Mouse (Mus musculus) testis, postnatal 14 days (tissue): ENCODE data around the gene Bbx.

Experiments used
- DNase-seq: peaks from one replicate; pipeline ENCODE4 v3.0.0; 2021; ENCODE audit warnings: low spot score

Bbx gene

GRCm38 (mm10) chr16:50311588-50311987 lies 120.6 kb downstream of the Bbx start:
- DNase-seq, result no peak

GRCm38 (mm10) chr16:50309411-50310042 lies 122.7 kb downstream of the Bbx start:
- peak; percentile 80 for DNase-seq

GRCm38 (mm10) chr16:50308256-50308655 lies 123.9 kb downstream of the Bbx start:
- DNase-seq, result no peak

- DNase-seq, result no peak
These were observed 125.0 kb downstream of the Bbx start for GRCm38 (mm10) chr16:50307231-50307630.

- DNase-seq, result no peak
These were observed 125.5 kb downstream of the Bbx start for GRCm38 (mm10) chr16:50306727-50307126.

- no peak for DNase-seq
These were observed 127.0 kb downstream of the Bbx start for GRCm38 (mm10) chr16:50305156-50305555.

- no peak for DNase-seq
These were observed 129.6 kb downstream of the Bbx start for GRCm38 (mm10) chr16:50302566-50302965.

- DNase-seq, result no peak
These were observed 133.3 kb downstream of the Bbx start for GRCm38 (mm10) chr16:50298743-50299443.

- no peak for DNase-seq
These were observed 138.5 kb downstream of the Bbx start for GRCm38 (mm10) chr16:50293502-50294228.

- no peak for DNase-seq
These were observed 139.4 kb downstream of the Bbx start for GRCm38 (mm10) chr16:50292834-50293233.

- DNase-seq, result no peak
These were observed 142.4 kb downstream of the Bbx start for GRCm38 (mm10) chr16:50289764-50290163.

GRCm38 (mm10) chr16:50272813-50273212 lies 159.4 kb downstream of the Bbx start:
- DNase-seq, result no peak

- no peak for DNase-seq
These were observed 169.5 kb downstream of the Bbx start for GRCm38 (mm10) chr16:50262647-50263046.

GRCm38 (mm10) chr16:50262209-50262608 lies 170.0 kb downstream of the Bbx start:
- no peak for DNase-seq

GRCm38 (mm10) chr16:50261741-50262140 lies 170.4 kb downstream of the Bbx start:
- DNase-seq, result no peak

GRCm38 (mm10) chr16:50254522-50255159 lies 177.5 kb downstream of the Bbx start:
- DNase-seq, result no peak

- DNase-seq, result no peak
These were observed 180.7 kb downstream of the Bbx start for GRCm38 (mm10) chr16:50251417-50251975.

- DNase-seq, result no peak
These were observed 181.7 kb downstream of the Bbx start for GRCm38 (mm10) chr16:50250469-50250868.

- DNase-seq, result no peak
These were observed 183.2 kb downstream of the Bbx start for GRCm38 (mm10) chr16:50249036-50249435.

GRCm38 (mm10) chr16:50242444-50242843 lies 189.7 kb downstream of the Bbx start:
- DNase-seq, result no peak

GRCm38 (mm10) chr16:50241604-50242003 lies 190.6 kb downstream of the Bbx start:
- no peak for DNase-seq

- no peak for DNase-seq
These were observed 197.0 kb downstream of the Bbx start for GRCm38 (mm10) chr16:50235231-50235630.
